ENCODE assay signal across 9 mouse cellular contexts in genomic region chr2:160327167-160327566, GRCm38 (mm10). TPM values are rescaled to one million over a fixed set of nuclear protein-coding genes. Genes with fewer than 3 reads are reported as not detected.
DNase-seq lines count a peak whose midpoint lies in the region; ATAC-seq and TF ChIP-seq lines count a peak whose summit lies in the region.
"Had no signal": no experiment of that assay in that cellular context is flagged by ENCODE, and none has a peak within 500 bp of the region (broad histone marks: within the 10 kb centered on the region; RNA-seq: fewer than 3 reads in every experiment).

No protein-coding gene starts in this region.

- peak overlapping the region; percentile 59 for H3K4me2 ChIP-seq in heart, embryonic 12.5 days
- H3K4me2 ChIP-seq in hindbrain, postnatal 0 days (ENCODE audit: low read depth, low read length) = no peak overlapping the region
- no peak overlapping the region for H3K4me2 ChIP-seq in midbrain, embryonic 15.5 days

- DNase-seq in ovary, postnatal 36 days (ENCODE audit: low spot score) = peak; percentile 47
- no peak for DNase-seq in ovary, postnatal 10 days (ENCODE audit: low spot score)
- peak; percentile 78 for DNase-seq in kidney, postnatal 14 days
- DNase-seq in lung, postnatal 36 days = peak; percentile 76
- no peak for DNase-seq in left cerebral cortex, postnatal 14 days (ENCODE audit: low spot score in 2 of 2)
- DNase-seq in hindbrain, postnatal 0 days (ENCODE audit: low spot score) = no peak

- H3K36me3 ChIP-seq in heart, embryonic 12.5 days = no peaks in the 10 kb centered on the region
- H3K36me3 ChIP-seq in hindbrain, postnatal 0 days (ENCODE audit: insufficient read depth, low read length) = no peaks in the 10 kb centered on the region
- no peaks in the 10 kb centered on the region for H3K36me3 ChIP-seq in midbrain, embryonic 15.5 days (replicated peaks)

- no peak for TF ChIP-seq CTCF in hindbrain, postnatal 0 days (IDR thresholded peaks at IDR 0.05; ENCODE audit: low read depth)

- H3K27ac ChIP-seq in heart, embryonic 12.5 days (ENCODE audit: poor library complexity, severe bottlenecking) = peak overlapping the region; percentile 78
- H3K27ac ChIP-seq in hindbrain, postnatal 0 days = no peak overlapping the region
- H3K27ac ChIP-seq in midbrain, embryonic 15.5 days = no peak overlapping the region

- peak overlapping the region; percentile 32 for H3K4me3 ChIP-seq in heart, embryonic 12.5 days
- no peak overlapping the region for H3K4me3 ChIP-seq in hindbrain, postnatal 0 days (ENCODE audit: low read length)
- H3K4me3 ChIP-seq in midbrain, embryonic 15.5 days = no peak overlapping the region
- H3K4me3 ChIP-seq: myocyte had no signal

- WGBS in heart, embryonic 12.5 days = 5% methylated on average over 4 of the region's 4 CpGs
- 48% methylated on average over 4 of the region's 4 CpGs for WGBS in hindbrain, postnatal 0 days
- WGBS in midbrain, embryonic 15.5 days = 59% methylated on average over 4 of the region's 4 CpGs

- H3K9me3 ChIP-seq in heart, embryonic 12.5 days (replicated peaks) = no peaks in the 10 kb centered on the region
- H3K9me3 ChIP-seq in hindbrain, postnatal 0 days (ENCODE audit: low read length) = no peaks in the 10 kb centered on the region
- H3K9me3 ChIP-seq in midbrain, embryonic 15.5 days = no peaks in the 10 kb centered on the region

- ATAC-seq in heart, embryonic 12.5 days (ENCODE audit: insufficient number of reproducible peaks, low FRiP score) = peak; percentile 73
- no peak for ATAC-seq in hindbrain, postnatal 0 days
- ATAC-seq in midbrain, embryonic 15.5 days (replicated peaks) = no peak

- intact Hi-C loops in left cerebral cortex, postnatal 14 days (cut with DNase I) = no loop called here

- H3K27me3 ChIP-seq in heart, embryonic 12.5 days (replicated peaks) = peaks cover 5% of the 10 kb centered on the region; the same call in 1 of the 2 replicates
- H3K27me3 ChIP-seq in hindbrain, postnatal 0 days (ENCODE audit: insufficient read depth, low read length) = no peaks in the 10 kb centered on the region
- H3K27me3 ChIP-seq in midbrain, embryonic 15.5 days (replicated peaks) = no peaks in the 10 kb centered on the region

- 0 out of 2 replicates have a peak overlapping the region, but pooled peaks have one; percentile 34 for H3K9ac ChIP-seq in heart, embryonic 12.5 days
- H3K9ac ChIP-seq in hindbrain, postnatal 0 days (replicated peaks; ENCODE audit: low read length) = no peak overlapping the region
- H3K9ac ChIP-seq in midbrain, embryonic 15.5 days = no peak overlapping the region

- peaks cover 39% of the 10 kb centered on the region for H3K4me1 ChIP-seq in heart, embryonic 12.5 days (replicated peaks)
- H3K4me1 ChIP-seq in hindbrain, postnatal 0 days (ENCODE audit: insufficient read depth, low read length) = no peaks in the 10 kb centered on the region; the same call in 1 of the 2 replicates
- no peaks in the 10 kb centered on the region; the same call in 1 of the 2 replicates for H3K4me1 ChIP-seq in midbrain, embryonic 15.5 days

RNA-seq across cellular contexts. Expression of gene Gm826, which starts 6.8 kb away (rescaled TPM):
- 25.5 and 32.2 TPM in 2 replicates for polyA plus RNA-seq in heart, embryonic 12.5 days (2016; fragmentation: Nextera tagmentation; extraction: Ambion mirVana)
- total RNA-seq in left cerebral cortex, postnatal 14 days (2021) = not detected
- 1.1 TPM in 1 of 2 replicates, not detected in the other for total RNA-seq in hindbrain, postnatal 0 days (2014; rRNA removed)
- polyA plus RNA-seq in hindbrain, postnatal 0 days (2015; fragmentation: Nextera tagmentation; extraction: Ambion mirVana) = not detected in 2 replicates
- polyA plus RNA-seq in midbrain, embryonic 15.5 days (2015; fragmentation: Nextera tagmentation; extraction: Ambion mirVana) = not detected in 2 replicates
- polyA plus RNA-seq: myocyte had no signal

RNA-seq across cellular contexts. Expression of gene Mafb, which starts 39.7 kb away (rescaled TPM):
- 7.0 and 7.8 TPM in 2 replicates for polyA plus RNA-seq in heart, embryonic 12.5 days (2016; fragmentation: Nextera tagmentation; extraction: Ambion mirVana)
- 10 to 100 TPM; 19.3 to 20.2 TPM for total RNA-seq in left cerebral cortex, postnatal 14 days (2021)
- 12.4 and 19.4 TPM in 2 replicates for total RNA-seq in hindbrain, postnatal 0 days (2014; rRNA removed)
- 13.9 and 14.6 TPM in 2 replicates for polyA plus RNA-seq in hindbrain, postnatal 0 days (2015; fragmentation: Nextera tagmentation; extraction: Ambion mirVana)
- 6.5 TPM in 2 replicates for polyA plus RNA-seq in midbrain, embryonic 15.5 days (2015; fragmentation: Nextera tagmentation; extraction: Ambion mirVana)

Comparison
In these comparisons a context has a peak if more than half of its experiments do, and no peak if none do; other contexts are left out.
1. DNase-seq: peak in ovary, postnatal 36 days (single experiment), kidney, postnatal 14 days (single experiment) and lung, postnatal 36 days (single experiment); none in ovary, postnatal 10 days (single experiment), left cerebral cortex, postnatal 14 days (0 of 2) and hindbrain, postnatal 0 days (single experiment).
2. RNA of gene Gm826, which starts 6.8 kb away (polyA plus RNA-seq): 25.5 to 32.2 TPM in heart, embryonic 12.5 days; not detected in hindbrain, postnatal 0 days and not detected in midbrain, embryonic 15.5 days; every median in the first group is over 10 times any median in the second.